Mouse (Mus musculus) kidney, postnatal 36 days (tissue): ENCODE data around the gene Hmx2.

Source experiments
- DNase-seq, 2 experiments: peaks; one replicate each; pipeline ENCODE4 v3.0.0; 2021 to 2022; ENCODE audit warnings: mixed read lengths in 2 of 2

The Hmx2 gene

GRCm38 (mm10) chr7:131556541-131557271, 8.1 kb downstream of the Hmx2 start:
- peak in 1 of 2 experiments; percentile 27 for DNase-seq

- no peak for DNase-seq
Measured at GRCm38 (mm10) chr7:131557751-131558150, 9.2 kb downstream of the Hmx2 start.

GRCm38 (mm10) chr7:131559986-131560696, 11.6 kb downstream of the Hmx2 start, which contains the start of gene Bub3:
Gene Bub3 (plus strand): TSS chr7:131560222.
- DNase-seq = peak; percentile 93 to 97

- no peak for DNase-seq
Measured at GRCm38 (mm10) chr7:131560697-131561042, 12.1 kb downstream of the Hmx2 start.

- no peak for DNase-seq
Measured at GRCm38 (mm10) chr7:131575246-131575645, 26.7 kb downstream of the Hmx2 start.

GRCm38 (mm10) chr7:131582178-131582577, 33.6 kb downstream of the Hmx2 start:
- DNase-seq = no peak

GRCm38 (mm10) chr7:131585551-131585950, 37.0 kb downstream of the Hmx2 start:
- no peak for DNase-seq

- DNase-seq = no peak
Measured at GRCm38 (mm10) chr7:131597779-131598482, 49.4 kb downstream of the Hmx2 start.

GRCm38 (mm10) chr7:131598483-131598824, 49.9 kb downstream of the Hmx2 start:
- peak in 1 of 2 experiments; percentile 45 for DNase-seq

- no peak for DNase-seq
Measured at GRCm38 (mm10) chr7:131602106-131602505, 53.5 kb downstream of the Hmx2 start.

- no peak for DNase-seq
Measured at GRCm38 (mm10) chr7:131603186-131603585, 54.6 kb downstream of the Hmx2 start.

- DNase-seq = no peak
Measured at GRCm38 (mm10) chr7:131604946-131605345, 56.4 kb downstream of the Hmx2 start.

- DNase-seq = no peak
Measured at GRCm38 (mm10) chr7:131605481-131605880, 56.9 kb downstream of the Hmx2 start.
